Mouse (Mus musculus) erythroid progenitor cell, adult 5-6 weeks (primary cell): ENCODE measurements around the gene Wwox. TPM values are rescaled to one million over a fixed set of nuclear protein-coding genes. Genes with fewer than 3 reads are reported as not detected.

ENCODE experiments used
- ATAC-seq: replicated peaks from 2 replicates; pipeline ENCODE4 v1.8.0; 2016; ENCODE audit warnings: moderate number of reproducible peaks, mild to moderate bottlenecking, moderate TSS enrichment, inconsistent platforms; ENCODE audit not compliant: poor library complexity, low FRiP score, severe bottlenecking
- total RNA-seq, 2 experiments: library from RNA; stranded (forward) in 1 of 2; stranded (reverse) in 1 of 2; fragments of 150-400 nt in 1 of 2; fragments of 186-747, 209-891 nt in 1 of 2; gene quantifications; 2 replicates each; pipeline versions ENCODE4 v1.2.3 to v1.2.4; 2015 to 2017; ENCODE audit warnings: low replicate concordance in 2 of 2

Wwox gene
- total RNA-seq, 2 experiments from 2014 or later = 3.8 to 3.9 TPM

DNA sequence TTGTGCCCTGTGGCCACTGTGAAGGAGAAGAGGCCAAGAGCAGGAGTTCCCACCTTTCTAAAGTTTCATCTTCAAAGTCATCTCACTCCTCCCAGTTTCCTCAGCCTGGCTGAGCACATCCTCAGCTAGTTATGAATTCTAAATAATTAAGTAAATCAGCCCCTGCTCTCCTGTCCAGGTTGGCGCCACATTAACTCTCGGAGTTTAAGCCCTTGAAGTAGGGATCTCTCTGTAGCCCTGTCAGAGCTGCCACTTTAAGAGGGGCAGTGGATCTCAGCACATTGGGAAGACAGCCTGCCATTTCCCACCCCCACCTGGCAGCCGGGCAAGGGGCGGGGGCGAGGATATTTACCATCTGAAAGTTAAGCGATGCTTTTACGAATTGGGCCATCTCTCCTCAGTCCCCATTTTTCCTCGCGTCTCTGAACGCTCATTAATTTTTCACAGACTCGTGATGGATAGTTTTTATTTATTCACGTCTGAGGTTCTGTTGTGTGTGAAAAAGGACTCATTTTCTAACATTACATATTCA lies 150.9 kb downstream of the Wwox start:
- no peak for ATAC-seq

DNA sequence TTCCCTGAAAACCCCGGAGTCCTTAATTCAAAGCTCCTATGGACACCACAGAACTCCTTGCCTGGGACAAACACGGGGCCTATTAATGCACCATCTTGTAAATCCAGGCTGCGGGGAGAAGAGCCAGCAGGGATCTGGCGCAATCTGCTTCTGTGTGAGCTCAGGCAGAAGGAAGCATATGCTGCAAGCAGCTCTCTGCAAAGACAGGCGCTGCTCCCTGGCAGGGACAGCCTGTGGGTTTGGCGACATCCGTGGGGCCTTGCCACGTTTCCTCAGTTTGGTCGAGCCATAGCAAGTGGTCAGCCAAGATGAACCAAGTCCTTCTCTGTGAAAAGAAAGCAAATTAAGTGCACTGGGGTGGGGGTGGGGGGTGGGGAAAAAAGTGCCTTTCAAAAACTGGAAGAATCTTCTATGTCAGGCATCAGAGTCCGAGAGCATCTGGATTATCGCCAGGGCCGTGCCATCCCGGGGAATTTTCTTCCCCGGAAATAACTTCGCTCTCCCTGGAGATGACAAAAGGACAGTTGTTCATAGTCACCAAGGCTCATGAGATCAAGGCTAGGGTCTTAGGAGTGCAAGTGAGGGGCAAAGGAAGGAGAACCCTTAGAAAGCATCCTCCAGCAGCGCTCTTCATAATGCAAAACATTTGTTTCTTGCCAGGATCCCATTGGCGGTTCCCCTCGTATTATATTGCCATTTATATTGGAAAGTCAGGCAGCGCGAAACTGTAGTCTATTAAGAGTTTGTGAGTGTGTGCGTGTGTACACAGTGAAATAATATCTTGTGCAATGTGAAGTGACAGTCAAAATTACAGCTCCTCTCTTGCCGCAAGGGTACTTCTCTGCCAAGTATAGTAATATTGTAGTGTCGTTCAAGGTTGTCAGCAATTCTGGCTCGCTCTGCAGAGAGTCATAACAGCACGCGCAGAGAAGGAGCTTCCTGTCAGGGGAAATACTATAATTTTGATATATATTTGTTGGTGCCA lies 152.1 kb downstream of the Wwox start:
- no peak for ATAC-seq

DNA sequence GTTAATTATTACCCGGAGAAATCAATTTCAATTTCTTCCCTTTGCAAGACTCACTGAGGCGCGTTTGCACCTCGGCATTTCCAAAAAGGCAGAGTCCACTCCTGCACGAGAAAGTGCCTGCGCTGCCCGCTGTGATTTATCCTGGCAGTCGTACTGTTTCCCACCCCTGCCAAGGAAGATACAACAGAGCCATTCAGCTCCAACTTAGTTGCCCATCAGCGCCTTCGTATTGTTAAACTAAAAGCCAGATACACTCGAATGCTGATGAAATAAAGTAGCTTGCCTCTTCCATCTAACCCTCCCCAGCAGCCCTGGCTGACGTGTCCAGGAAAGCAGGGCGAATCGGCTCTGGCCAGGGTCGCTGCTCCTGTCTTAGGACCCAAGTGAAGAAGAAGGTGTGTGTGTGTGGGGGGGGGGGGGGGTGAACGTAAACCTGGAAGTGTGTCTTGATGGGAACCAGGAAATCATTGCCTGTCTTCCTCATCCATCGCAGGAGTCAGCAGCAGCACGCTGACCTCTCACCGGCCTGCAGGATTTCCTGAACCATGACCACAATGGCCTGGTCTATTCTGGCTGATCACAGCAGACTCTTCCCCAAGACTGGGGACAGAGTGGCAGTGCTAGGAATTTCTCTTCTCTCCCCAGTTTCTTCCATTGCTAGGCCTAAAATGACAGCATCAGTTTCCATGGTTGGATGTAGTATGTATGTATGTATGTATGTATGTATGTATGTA lies 154.1 kb downstream of the Wwox start:
- no peak for ATAC-seq

DNA sequence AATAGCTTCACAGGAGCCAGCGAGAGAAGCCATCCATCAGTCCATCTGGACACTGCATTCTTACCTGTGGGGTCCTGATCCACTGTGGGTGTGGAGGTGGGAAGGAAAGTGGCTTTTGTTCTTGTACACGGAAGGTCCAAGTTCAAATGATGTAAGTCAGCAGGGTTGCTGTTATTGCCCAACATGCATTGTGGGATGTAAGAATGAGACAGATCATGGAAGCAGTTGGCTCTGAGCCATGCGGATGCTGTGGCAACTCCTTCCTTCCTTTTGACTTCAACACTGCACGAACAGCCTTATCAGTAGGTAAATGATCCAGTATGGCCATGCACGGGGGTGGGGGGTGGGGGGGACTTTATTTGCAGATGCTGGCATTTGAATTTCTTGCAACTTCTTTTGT lies 155.4 kb downstream of the Wwox start:
- no peak for ATAC-seq

DNA sequence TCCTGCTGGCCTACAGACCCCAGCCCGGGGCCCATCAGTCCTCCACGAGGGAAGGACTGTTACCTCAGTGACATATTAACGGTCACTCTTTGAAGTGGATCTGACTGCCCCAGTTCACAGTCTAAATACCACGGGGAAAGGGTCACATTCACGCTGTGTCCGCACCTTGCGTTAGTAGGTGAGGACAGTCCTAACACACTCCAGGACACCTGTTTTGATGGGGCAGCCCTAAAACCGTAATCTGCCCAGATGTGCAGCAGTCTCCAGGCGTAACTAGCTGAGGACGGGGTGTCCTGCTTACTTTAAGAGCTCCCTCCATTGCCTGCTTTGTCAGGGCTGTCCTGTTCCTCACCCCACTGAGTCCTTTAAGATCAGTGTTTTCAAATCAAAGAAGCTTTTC lies 160.1 kb downstream of the Wwox start:
- ATAC-seq = no peak

DNA sequence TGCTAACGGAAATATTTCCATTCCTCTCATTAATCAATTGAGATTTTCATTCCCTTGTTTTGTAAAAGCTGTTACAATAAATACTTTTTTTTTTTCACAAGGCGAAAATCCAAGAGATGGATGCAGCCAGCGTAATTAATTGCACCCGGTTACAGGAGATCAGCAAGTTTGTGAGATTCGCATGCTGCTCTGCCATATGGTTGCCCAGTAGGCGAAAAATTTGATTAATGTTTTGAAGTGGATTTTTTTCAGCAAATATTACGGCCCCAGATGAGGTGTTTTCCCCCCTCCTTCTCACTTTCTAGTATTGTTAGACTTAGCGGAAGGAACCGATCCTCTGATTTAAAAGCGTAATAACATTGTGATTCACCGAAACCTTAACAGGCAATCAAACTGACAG lies 160.7 kb downstream of the Wwox start:
- no peak for ATAC-seq

DNA sequence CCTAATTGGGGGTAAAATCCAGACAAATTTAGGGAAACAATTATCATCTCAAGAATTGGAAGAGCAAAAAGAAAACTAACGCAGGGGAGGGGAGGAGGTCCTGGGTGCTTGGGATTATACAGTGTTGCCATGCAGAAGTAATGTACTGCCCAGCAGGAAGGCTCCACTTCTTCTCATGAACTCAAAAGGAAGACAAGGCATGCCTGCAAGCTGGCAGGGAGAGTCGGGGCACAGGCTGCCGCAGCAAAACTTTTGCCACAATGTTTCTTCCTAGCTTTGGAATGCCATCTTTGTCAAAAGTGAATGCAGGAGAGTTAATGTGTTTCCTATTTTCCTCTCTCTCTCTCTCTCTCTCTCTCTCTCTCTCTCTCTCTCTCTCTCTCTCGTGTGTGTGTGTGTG lies 163.6 kb downstream of the Wwox start:
- no peak for ATAC-seq

DNA sequence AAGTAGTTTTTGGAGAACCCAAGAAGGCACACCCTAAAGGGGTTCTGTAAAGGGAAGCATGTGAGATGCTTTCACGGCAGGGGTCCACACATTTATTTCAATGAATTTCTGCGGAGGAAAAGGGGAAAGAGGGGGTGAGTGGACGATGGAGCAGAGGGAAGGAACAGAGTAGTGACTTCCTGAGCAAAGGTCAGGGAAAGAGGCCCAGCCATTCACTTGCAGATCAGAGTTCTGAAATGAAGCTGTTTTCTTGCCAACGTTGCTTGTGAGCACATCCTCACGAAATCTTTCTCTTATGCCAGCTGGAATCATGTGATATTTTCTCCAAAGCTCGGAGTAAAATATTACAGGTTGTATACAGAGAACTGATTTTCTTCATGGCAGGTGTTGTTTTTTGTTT lies 164.1 kb downstream of the Wwox start:
- ATAC-seq = no peak

DNA sequence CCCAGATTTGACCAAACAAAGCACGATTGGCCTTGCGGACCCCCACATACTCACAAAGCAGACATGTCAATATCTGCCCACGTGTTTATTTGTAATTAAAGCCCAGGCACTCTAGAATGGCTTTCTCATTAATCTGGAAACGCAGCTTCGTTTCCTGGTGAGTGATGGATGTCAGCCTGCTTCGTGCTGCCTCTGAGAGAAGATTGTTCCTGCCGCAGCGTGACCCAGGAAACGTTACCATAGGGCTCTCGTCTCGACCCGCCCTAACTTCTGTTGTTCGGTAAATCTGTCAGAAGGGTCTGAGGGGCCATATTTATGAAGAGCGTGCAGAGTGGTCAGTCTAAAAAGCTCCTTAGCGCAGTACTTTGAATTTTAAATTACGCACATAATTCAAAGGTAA lies 164.9 kb downstream of the Wwox start:
- ATAC-seq = no peak

DNA sequence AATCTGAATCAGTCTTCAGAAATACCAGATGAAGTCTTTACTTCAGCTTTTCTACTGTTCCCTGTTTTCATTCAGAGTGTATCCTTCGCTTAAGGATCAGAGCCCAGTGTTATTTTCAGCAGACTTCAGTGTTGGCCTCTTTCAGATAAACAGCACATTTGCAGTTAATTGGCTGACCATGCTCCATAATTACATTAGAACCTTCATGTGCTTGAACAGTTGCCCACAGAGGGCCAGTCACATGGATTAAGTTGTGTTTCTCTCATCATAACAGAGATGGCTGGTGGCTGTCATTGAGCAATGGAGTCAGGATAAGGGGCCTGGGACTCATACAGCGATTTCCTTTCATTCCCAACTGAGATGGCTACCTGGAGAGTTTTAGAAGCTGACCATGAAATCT lies 166.2 kb downstream of the Wwox start:
- no peak for ATAC-seq

DNA sequence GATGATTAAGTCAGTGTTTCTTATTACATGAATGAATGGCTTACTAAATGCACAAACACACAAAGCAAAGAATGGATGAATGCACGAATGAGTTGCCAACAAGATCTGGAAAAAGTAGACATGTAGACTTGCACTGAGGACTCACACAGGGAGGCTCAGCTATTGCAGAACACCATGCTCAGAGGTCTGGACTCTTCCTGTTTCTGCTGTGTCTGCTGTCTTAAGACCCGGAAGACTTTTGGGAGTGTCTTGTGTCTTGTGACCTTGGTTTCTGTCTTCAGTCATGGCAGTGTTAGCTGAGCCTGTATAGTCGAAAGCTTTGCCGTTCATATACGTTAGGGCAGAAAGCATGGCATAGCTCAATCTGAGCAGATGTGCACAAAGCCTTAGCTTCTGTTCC lies 169.9 kb downstream of the Wwox start:
- ATAC-seq = no peak

DNA sequence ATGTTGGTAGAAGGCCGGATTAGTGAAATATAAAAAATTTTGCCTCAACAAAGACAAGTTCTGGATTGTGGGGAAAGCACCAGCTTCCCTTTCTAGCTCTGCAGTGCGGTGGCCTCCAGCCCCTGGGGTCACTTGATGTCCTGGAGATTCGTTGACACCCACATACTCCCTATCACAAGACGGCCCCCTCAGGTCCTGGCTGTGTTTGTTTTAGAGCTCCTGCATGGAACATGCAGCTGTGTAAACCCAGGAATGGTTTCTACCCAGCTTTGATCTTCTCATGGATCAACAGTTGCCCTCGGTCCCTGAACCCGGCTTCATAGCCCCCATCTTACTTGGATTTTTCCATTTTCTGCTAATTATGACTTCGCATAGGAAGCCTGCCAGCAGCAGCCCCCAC lies 171.6 kb downstream of the Wwox start:
- ATAC-seq = no peak

DNA sequence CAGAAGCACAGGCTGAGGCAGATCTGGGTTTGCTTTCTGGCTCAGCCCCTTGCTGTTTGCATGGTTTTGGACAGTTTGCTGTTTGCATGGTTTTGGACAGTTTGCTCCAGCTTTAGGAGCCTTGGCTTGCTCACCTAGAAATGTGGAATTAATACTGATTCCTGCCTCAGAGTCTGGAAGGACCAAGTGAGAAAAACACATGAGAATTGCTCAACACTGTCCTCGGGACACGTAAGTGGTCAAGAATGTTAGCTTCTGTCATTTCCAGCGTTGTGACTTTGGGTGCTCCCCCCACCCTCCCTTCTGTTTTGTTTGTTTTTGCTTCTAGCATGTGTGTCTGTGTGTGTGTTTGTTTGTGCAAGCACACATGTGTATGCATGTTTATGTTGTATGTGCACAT lies 172.6 kb downstream of the Wwox start:
- no peak for ATAC-seq

DNA sequence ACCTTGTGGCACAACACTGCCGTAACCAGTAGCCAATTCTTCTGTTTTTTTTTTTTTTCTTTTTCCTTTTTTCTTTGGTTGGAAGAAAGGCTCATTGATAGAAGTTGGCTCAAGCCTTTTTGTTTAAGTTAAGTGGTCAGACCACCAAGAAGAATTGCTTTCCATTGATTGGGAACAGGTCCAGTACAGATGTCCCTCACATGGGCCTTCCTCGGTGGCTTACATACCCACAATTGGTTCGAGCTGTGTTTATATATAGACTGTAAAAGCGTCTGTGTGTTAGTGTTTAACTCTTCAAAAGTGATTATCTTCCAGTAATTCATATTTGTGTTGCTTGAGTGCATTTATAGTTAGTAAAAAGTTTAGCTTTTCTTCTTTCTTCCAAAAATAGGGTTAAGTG lies 176.0 kb downstream of the Wwox start:
- no peak for ATAC-seq

DNA sequence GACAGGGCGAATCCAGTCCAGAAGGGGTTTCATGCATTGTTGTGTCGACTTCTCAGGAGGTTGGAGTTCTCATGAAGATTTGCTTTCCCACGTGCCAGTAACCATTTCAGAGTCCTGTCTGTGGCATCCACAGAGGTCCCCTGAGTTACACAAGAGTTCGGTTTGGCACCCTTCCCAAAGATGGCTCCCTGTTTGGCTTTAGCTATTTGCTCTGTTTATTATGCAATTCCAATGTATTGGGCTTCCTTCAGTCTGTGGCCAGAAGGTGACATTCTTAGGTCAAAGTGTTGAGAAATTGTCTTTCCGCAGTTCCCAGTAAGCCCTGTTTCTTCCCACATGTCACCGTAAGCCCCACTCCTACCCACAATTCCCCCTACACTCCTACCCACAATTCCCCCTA lies 176.5 kb downstream of the Wwox start:
- no peak for ATAC-seq

DNA sequence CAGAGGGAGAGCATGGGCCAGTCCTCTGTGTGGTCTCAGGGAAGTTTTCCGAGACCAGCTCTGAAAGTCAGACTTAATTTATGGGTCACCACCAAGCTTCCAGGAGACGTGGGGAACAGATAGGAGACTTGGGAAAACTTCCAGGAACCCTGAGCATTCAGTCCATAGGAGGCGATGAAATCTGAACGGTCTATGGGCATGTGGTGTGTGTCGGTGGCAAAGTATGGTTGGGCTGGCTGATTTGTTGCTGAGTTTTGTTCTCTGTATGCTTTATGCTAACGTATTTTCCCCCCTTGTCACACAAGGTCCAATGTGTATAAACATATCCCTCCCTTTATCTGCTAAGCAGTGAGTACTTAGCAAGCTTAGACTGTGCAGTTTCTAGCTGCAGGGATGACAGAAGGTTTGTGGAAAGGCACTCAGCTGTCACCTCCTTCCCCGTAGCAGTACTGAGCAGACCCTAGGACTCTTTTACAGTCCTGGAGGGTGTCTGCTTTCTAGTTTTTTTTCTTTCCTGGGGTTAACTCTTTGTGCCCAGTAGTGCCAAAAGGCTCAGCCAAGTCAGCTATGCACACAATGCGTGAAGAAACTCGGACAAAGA lies 179.6 kb downstream of the Wwox start:
- no peak for ATAC-seq

DNA sequence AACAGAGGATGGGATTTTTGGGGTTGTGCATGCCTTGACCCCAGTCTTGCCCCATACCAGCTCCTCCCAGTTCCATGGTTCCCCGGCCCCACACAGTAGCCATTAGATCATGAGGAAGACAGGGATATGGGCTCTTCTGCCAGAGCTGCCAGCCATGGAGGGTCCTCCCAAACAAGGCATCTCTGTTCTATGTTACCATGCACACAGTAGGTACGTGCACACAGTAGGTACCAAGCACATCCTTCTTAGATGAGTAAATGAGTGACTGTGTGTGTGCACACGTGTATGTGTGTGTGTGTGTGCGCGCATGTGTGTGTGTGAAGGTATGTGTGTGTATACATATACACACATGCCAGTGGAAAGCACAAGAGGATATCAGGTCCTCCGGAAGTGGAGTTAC lies 185.9 kb downstream of the Wwox start:
- ATAC-seq = no peak

DNA sequence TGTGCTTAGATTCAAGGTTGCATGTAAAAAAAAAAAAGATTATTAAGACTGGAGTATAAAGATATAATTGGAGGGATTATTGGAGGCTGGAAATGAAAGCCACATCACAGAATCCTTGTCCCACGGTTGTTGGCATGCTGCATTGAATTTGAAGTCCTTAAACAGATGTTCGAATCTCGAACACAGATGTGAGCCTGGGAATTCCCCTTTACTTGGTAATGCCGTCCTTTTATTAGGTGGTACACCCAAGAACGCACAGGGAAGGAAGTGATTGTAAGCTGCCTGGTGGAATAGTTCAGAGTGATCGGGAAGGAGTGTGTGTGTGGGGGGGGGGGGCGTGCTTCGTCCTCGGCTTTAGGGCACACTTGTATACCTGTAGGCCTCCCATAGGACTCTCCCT lies 187.4 kb downstream of the Wwox start:
- ATAC-seq = no peak

DNA sequence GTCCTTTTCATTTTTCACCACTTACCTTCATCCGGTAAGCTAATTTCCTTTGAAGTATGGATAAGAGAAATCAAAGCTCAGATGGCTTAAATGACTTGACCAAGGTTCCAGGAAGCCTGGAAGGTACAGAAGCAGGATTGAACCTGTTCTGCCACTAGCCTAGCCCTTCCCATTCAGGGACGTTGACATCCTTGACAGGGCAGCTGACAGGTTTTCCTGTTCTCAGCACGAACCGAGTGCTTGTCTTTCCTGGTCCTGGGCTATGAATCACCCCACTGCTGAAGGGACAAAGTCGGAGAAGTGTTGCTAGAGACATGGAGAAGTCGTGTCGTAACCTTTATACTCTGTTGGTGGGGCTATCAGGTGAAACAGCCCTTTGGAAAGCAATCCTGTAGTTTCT lies 190.3 kb downstream of the Wwox start:
- no peak for ATAC-seq

DNA sequence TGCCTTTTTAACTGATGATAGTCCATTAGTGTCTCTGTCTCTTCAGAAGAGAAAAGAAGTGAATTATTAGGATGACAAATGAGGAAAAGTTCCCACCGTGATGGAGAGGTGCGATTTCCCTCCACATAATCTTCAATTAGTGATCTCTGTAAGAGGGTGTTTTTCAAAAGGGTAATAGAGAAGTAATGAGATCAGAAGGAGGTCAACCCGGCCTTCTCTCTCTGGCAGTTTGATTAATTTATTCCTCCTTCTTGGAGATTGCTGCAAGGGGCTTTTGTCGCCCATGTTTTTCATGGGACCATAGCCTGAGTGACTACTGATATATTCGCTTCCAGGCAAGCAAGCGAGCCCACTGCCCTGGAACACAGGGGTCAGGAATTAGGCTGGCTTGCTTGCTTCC lies 191.6 kb downstream of the Wwox start:
- no peak for ATAC-seq

DNA sequence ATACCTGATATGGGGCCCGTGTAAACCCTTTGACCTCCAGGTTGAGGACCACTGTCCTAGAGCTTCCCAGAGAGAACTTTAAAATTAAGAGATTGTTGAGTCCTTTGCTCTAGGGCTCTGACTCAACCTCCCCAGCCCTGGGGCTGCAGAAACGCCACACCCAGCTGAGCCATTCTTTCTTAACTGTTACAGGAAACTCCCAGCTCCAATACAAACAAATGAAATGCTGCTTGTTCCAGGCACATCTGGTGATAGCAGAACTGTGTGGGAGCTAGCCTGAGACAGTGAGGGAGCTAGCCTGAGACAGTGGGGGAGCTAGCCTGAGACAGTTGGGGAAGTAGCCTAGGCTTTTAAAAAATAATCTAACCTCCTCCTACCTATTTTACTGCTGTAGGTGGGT lies 194.7 kb downstream of the Wwox start:
- ATAC-seq = no peak
